Mouse (Mus musculus): ENCODE data around the gene Trim14. TPM values are rescaled to one million over a fixed set of nuclear protein-coding genes. Genes with fewer than 3 reads are reported as not detected.

Gene Trim14
- total and polyA plus RNA-seq, 2 experiments from 2014 or later: 0.75 to 1.8 TPM

- Histone ChIP-seq H3K4me2 (ENCODE audit: low read depth, low read length, poor library complexity, severe bottlenecking) (no peak overlapping the region), H3K9me3 (ENCODE audit: low read length) (no peaks in the 10 kb centered on the region), H3K4me1 (ENCODE audit: insufficient read depth, low read length) (no peaks in the 10 kb centered on the region), H3K36me3 (ENCODE audit: insufficient read depth, low read length) (no peaks in the 10 kb centered on the region), H3K27ac (ENCODE audit: low read depth, low read length) (no peak overlapping the region), H3K9ac (replicated peaks; ENCODE audit: low read length, poor library complexity, severe bottlenecking) (no peak overlapping the region), H3K27me3 (ENCODE audit: insufficient read depth, low read length) (no peaks in the 10 kb centered on the region), H3K4me3 (ENCODE audit: low read depth, low read length) (no peak overlapping the region)
- DNase-seq (ENCODE audit: low spot score): no peak
- WGBS: 57% methylated on average over 14 of the region's 14 CpGs
- TF ChIP-seq CTCF (IDR thresholded peaks at IDR 0.05): no peak
- no peak for ATAC-seq (ENCODE audit: low FRiP score)
Measured at GRCm38 (mm10) chr4:46485696-46486417, 50.1 kb downstream of the Trim14 start.

GRCm38 (mm10) chr4:46479081-46479480 lies 56.9 kb downstream of the Trim14 start:
- 92% methylated on average over 2 of the region's 2 CpGs for WGBS

GRCm38 (mm10) chr4:46475101-46475500 lies 60.8 kb downstream of the Trim14 start:
- Histone ChIP-seq H3K27ac (ENCODE audit: low read depth, low read length) (no peak overlapping the region), H3K9ac (replicated peaks; ENCODE audit: low read length, poor library complexity, severe bottlenecking) (no peak overlapping the region), H3K9me3 (ENCODE audit: low read length) (no peaks in the 10 kb centered on the region), H3K36me3 (ENCODE audit: insufficient read depth, low read length) (peaks cover 30% of the 10 kb centered on the region), H3K4me2 (ENCODE audit: low read depth, low read length, poor library complexity, severe bottlenecking) (no peak overlapping the region), H3K4me1 (ENCODE audit: insufficient read depth, low read length) (no peaks in the 10 kb centered on the region), H3K4me3 (ENCODE audit: low read depth, low read length) (no peak overlapping the region), H3K27me3 (ENCODE audit: insufficient read depth, low read length) (no peaks in the 10 kb centered on the region)
- 96% methylated on average over 5 of the region's 5 CpGs for WGBS
- DNase-seq (ENCODE audit: low spot score): no peak
- ATAC-seq (ENCODE audit: low FRiP score): no peak
- no peak for TF ChIP-seq CTCF (IDR thresholded peaks at IDR 0.05)

More at GRCm38 (mm10) chr4:46479081-46479480, 56.9 kb downstream of the Trim14 start:
- no peak for TF ChIP-seq CTCF (IDR thresholded peaks at IDR 0.05)
- H3K9me3 ChIP-seq (ENCODE audit: low read length): no peaks in the 10 kb centered on the region
- H3K9ac ChIP-seq (replicated peaks; ENCODE audit: low read length, poor library complexity, severe bottlenecking): no peak overlapping the region
- peaks cover 9% of the 10 kb centered on the region; the same call in 1 of the 2 replicates for H3K36me3 ChIP-seq (ENCODE audit: insufficient read depth, low read length)
- no peak overlapping the region for H3K27ac ChIP-seq (ENCODE audit: low read depth, low read length)
- H3K4me1 ChIP-seq (ENCODE audit: insufficient read depth, low read length): no peaks in the 10 kb centered on the region
- H3K4me2 ChIP-seq (ENCODE audit: low read depth, low read length, poor library complexity, severe bottlenecking): no peak overlapping the region
- DNase-seq (ENCODE audit: low spot score) (no peak), ATAC-seq (ENCODE audit: low FRiP score) (no peak)
- H3K27me3 ChIP-seq (ENCODE audit: insufficient read depth, low read length): no peaks in the 10 kb centered on the region
- no peak overlapping the region for H3K4me3 ChIP-seq (ENCODE audit: low read depth, low read length)

- H3K27ac ChIP-seq (ENCODE audit: low read depth, low read length): no peak overlapping the region
- WGBS: 83% methylated on average over 3 of the region's 3 CpGs
- no peaks in the 10 kb centered on the region for H3K27me3 ChIP-seq (ENCODE audit: insufficient read depth, low read length)
- ATAC-seq (ENCODE audit: low FRiP score) (no peak), DNase-seq (ENCODE audit: low spot score) (peak; percentile 44)
- H3K36me3 ChIP-seq (ENCODE audit: insufficient read depth, low read length): peaks cover 19% of the 10 kb centered on the region; the same call in 1 of the 2 replicates
- H3K4me3 ChIP-seq (ENCODE audit: low read depth, low read length): no peak overlapping the region
- TF ChIP-seq CTCF (IDR thresholded peaks at IDR 0.05): peak; percentile 69
- no peak overlapping the region for H3K9ac ChIP-seq (replicated peaks; ENCODE audit: low read length, poor library complexity, severe bottlenecking)
- H3K4me2 ChIP-seq (ENCODE audit: low read depth, low read length, poor library complexity, severe bottlenecking): no peak overlapping the region
- H3K4me1 ChIP-seq (ENCODE audit: insufficient read depth, low read length): no peaks in the 10 kb centered on the region
- H3K9me3 ChIP-seq (ENCODE audit: low read length): no peaks in the 10 kb centered on the region
Measured at GRCm38 (mm10) chr4:46465740-46466139, 70.2 kb downstream of the Trim14 start.

GRCm38 (mm10) chr4:46463130-46463830 lies 72.7 kb downstream of the Trim14 start:
- 90% methylated on average over 7 of the region's 7 CpGs for WGBS
- no peak for ATAC-seq (ENCODE audit: low FRiP score)

GRCm38 (mm10) chr4:46458411-46458810 lies 77.5 kb downstream of the Trim14 start:
- H3K9ac ChIP-seq (replicated peaks; ENCODE audit: low read length, poor library complexity, severe bottlenecking): no peak overlapping the region
- TF ChIP-seq CTCF (IDR thresholded peaks at IDR 0.05): peak; percentile 26
- H3K36me3 ChIP-seq (ENCODE audit: insufficient read depth, low read length): no peaks in the 10 kb centered on the region; the same call in 1 of the 2 replicates
- WGBS: 92% methylated on average over 2 of the region's 2 CpGs
- no peak overlapping the region for H3K4me3 ChIP-seq (ENCODE audit: low read depth, low read length)
- no peaks in the 10 kb centered on the region for H3K27me3 ChIP-seq (ENCODE audit: insufficient read depth, low read length)
- ATAC-seq (ENCODE audit: low FRiP score): no peak
- no peak overlapping the region for H3K27ac ChIP-seq (ENCODE audit: low read depth, low read length)
- H3K9me3 ChIP-seq (ENCODE audit: low read length): no peaks in the 10 kb centered on the region
- H3K4me1 ChIP-seq (ENCODE audit: insufficient read depth, low read length): no peaks in the 10 kb centered on the region
- DNase-seq (ENCODE audit: low spot score): no peak
- no peak overlapping the region for H3K4me2 ChIP-seq (ENCODE audit: low read depth, low read length, poor library complexity, severe bottlenecking)

More at GRCm38 (mm10) chr4:46463130-46463830, 72.7 kb downstream of the Trim14 start:
- H3K4me1 ChIP-seq (ENCODE audit: insufficient read depth, low read length): no peaks in the 10 kb centered on the region
- DNase-seq (ENCODE audit: low spot score): peak; percentile 34
- TF ChIP-seq CTCF (IDR thresholded peaks at IDR 0.05): peak; percentile 69
- H3K27ac ChIP-seq (ENCODE audit: low read depth, low read length): no peak overlapping the region
- H3K9ac ChIP-seq (replicated peaks; ENCODE audit: low read length, poor library complexity, severe bottlenecking): no peak overlapping the region
- no peaks in the 10 kb centered on the region for H3K9me3 ChIP-seq (ENCODE audit: low read length)
- no peak overlapping the region for H3K4me2 ChIP-seq (ENCODE audit: low read depth, low read length, poor library complexity, severe bottlenecking)
- H3K36me3 ChIP-seq (ENCODE audit: insufficient read depth, low read length): peaks cover 19% of the 10 kb centered on the region; the same call in 1 of the 2 replicates
- H3K4me3 ChIP-seq (ENCODE audit: low read depth, low read length): no peak overlapping the region
- H3K27me3 ChIP-seq (ENCODE audit: insufficient read depth, low read length): no peaks in the 10 kb centered on the region

Data from midbrain, postnatal 0 days (tissue).